Mouse (Mus musculus) urinary bladder, postnatal 10 days (tissue): ENCODE data around the gene Elmo2.

Experiments
- DNase-seq: peaks from one replicate; pipeline ENCODE4 v3.0.0; 2022; ENCODE audit warnings: low spot score

Elmo2 gene

DNA sequence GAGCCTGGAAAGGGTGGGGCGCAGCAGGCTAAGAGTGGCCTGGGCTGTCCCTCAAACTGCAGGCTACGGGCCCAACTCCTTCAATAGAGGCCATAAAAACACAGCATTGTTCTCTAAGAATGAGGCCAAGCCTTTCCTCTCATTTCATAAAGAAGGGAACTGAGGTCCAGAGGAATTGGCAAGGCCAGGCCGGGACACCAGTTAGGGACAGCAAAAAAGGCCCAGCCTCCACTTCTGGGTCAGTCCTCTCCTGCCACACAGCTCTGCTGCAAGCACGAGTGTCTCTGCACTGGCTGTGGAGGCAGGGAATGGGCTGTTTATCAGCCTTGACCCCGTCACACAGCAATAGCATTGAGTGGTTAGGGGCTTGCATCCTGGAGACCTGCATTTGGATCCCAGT, 2.8 kb downstream of the Elmo2 start:
- no peak for DNase-seq

DNA sequence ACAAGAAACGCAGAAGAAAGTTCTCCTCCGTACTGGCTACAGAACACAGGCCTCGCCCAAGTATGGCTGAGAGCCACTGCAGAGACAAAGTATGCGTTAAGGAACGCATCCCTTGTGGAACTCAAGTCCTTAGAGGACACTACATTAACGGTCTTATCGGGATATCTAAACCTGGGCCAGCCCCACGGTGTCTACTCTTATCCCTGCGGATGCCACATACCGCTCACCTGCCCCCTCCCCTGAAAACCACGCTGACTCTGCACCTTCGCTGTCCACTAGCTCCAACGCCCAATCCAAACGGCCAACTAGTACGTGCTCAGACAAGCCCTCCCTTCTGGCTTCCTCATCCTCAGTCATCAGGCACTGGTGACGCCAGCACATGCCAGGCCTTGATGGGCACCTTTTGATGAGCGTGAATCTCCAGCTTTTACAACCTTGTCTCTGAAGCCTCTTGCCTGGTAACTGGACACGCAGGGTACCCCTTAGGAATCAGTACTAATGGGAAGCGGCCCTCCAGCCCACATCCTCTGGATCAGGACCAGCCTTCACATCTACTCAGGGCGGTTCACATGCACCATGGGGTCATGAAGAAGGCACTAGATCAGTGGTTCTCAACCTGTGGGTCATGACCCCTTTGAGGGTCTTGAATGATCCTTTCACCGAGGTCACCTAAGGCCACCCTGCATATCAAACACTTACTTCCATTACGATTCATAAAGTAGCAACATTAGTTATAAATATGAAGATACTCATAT, 4.1 kb downstream of the Elmo2 start:
- no peak for DNase-seq

DNA sequence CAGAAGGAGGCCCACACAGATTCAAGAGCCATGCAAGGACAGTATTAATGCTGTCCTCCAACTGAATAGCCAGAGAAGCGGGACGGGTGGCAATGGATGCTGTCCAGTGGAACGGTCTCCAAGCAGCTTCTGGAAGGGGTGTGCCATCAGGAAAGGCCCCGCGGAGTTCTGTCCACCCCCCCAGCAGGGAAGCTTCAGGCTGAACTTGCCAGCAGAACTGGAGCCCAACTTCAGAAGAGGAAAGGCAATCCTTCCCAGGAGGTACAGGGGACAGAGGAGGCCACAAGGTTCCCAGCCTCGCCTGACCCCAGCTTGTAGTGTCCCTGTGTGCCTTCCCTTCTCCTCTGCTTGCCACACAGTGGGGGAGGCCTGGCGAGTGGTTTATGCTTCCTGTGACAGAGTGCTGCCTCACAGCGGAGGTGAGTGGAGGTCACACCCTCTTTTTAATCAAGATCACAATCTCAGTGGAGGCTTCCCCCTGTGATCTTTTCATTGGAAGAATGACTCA, 4.8 kb downstream of the Elmo2 start:
- DNase-seq = no peak

DNA sequence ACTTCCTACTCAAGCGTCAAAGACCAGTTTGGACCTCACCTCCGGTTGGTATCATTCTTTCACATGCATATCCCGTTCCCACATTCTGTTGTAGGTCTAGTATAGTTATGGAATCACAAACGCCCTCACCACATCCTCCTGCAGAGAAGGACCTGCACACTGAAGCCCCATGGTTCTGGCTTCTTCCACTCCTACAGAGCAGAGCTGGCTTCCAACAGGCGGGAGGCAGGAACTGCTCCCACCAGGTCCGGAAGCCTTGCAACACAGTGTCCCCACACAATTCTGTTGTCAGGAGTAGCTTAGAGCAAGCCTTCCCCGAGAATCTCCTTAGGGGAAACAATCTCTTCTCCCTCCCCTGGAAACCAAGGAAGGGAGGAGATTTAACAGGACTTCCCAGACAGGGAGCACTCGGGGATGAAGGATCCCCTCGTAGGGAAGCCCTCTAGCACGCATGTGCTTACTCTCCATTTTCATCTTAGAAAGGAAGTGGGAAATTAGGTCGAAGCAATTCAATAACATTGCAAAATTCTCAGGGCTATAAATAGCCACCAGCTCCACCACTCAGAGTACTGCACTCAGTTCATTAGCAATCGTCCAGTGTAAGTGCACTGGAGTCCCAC, 5.6 kb downstream of the Elmo2 start:
- no peak for DNase-seq

DNA sequence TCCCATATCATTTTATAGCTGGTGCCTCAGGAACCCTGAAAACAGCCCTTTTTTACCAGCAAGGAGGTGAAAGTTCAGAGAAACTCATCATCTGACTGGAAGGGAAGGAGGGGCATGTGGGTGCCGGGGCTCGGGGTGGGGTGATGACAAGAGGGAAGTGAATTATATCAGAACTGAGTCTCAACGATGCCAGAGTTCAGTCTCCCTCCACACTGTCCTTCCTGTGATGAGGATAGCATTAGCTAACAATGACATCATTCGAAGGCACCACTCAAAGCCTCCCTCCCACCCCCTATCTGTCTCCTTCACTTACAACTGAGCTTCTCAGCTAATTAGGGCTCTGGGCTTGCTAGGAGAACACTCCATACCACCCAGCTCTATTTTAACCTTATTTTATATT, 6.8 kb downstream of the Elmo2 start:
- DNase-seq = no peak

- DNase-seq = no peak
Measured at GRCm38 (mm10) chr2:165318941-165319340, 7.3 kb downstream of the Elmo2 start.

DNA sequence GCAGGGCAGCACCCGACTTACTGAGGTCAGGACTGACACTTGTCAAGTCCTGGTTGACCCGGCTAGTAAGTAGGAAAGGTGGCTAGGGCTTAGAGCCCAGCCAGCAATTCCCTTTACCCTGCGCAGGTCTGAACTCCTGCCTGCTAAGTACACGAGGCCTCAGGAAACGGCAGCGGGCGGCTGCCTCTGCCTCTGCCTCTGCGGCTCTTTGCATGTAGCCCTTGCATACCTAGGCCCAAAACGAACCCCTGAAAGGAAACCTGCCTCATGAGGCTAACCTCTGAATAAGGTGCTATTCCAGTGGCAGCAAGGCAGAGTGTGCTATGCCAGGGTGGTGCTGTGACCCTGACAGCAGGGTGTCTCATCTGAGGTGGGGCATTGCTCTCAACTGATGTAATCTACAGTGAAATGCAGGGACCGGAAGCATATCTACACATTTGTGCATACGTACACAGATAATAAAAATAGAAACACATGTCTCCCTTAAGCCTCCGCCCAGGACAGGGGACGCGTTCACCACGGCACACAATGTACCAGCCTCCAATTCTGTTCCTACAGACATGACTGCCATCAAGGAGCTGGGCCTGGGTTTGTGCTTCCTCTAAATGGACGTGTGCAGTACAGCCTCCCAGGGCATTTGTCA, 8.5 kb downstream of the Elmo2 start:
- no peak for DNase-seq

DNA sequence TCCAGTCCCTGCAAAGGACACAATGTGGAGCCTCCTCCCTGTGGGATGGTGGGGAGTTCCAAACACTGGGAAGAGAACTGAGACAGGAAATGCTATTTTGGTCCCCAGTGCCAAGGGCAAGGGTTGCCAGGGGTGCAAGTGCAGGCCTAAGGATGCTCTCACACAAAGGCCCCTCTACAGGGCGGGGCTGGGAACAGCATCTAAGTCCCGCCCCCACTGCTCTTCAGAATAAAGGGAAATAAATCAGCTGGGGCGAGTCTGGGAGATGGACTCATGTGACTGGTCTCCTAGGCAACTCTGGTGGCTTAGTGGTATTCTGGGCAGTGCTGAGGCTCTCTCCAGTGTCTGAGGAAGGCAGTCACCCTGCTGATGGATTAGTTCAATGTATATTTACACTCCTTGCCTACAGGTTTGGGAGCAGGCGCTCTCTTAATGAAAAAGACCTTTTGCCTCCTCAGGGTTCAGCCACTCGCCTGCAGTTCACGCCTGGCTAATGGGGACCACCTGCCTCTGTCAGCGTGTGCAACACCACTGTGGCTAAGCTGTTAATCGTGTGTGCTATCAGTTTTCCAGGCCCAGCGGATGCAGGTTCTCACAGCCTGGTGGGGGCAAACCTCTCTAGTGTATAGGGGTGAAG, 9.3 kb downstream of the Elmo2 start:
- no peak for DNase-seq

DNA sequence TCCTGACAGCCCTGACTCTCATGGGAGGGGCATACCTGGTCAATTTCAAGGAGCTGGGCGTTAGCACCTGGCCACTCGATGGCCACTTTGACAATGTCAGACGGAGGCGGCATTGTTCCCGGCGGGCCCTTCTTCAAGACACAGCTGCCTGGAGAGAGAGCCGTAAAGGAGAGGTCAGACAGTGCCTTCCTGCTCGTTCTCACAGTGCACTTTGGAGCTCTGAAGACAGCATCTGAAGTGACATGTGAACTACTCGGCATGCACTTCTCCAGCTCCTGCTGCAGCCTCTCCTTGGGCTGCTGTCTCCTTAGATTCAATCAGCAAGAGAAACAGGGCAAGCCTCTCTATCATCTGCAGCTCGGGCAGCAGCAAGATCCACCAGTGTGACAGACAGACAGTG, 10.1 kb downstream of the Elmo2 start:
- no peak for DNase-seq

DNA sequence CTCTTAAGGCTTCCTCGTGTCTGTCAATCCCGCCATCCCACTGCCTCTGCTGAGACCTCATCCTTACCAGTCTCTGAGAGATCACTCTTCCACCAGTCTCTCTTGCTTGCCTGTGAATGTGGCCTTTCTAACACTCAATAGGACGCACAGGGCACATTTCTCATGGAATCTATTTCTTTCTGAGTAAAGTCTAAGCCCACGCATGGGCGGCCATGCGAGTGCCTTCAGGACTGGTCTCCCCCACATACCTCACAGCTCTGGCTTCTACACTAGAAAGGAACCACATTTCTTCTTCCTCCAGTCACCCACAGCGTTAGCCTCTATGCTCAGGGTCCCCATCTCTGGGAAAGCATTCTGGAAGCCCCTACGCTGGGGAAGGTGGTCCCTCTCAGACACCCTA, 12.1 kb downstream of the Elmo2 start:
- DNase-seq = no peak

DNA sequence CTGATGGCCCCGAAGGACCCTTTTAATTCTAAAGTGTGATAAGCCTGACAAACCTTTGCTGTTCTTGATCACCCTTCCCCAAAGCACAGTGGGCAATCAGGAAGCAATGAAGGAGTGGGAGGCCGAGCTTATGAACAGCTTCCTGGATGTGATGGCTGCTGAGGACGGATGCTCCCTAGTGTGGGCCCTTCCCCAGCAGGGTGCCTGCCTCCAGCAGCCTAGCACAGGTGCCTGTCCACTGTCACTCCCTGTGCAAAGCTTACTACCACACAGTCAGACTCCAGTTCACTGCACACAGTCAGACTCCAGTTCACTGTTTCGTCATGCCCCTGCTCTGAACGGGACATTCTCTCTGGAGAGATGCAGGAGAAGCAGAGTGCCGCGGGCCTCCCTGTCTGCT, 13.9 kb downstream of the Elmo2 start:
- DNase-seq = no peak

GRCm38 (mm10) chr2:165311577-165311976, 14.7 kb downstream of the Elmo2 start:
- DNase-seq = no peak

DNA sequence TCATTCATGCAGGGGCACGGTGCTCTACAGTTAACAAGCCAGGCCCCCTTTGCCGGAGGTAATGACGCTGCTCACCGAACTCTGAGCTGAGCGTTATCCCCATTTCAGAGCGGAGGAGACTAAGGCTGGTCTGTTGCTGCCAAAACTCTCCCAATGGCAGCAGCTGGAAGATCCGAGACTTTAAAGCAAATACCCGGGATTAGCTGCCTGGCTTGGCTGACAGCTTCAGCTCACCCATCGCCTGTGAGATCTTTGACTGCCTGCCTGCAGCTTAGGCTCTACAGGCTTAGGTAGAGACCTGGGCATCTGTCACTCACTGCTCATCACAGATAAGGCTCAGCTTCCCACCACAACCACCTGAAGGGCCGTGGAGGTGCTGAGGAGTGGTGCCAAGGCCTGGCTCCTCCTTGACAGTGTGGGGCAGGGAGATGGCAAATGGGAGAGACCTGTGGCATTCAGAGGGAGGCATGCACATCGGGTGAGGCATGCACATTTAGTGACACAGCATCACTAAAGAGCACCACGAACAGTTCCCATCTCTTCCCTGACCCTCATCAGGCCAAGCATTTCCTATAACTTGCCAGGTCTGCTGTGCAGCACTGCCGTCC, 15.4 kb downstream of the Elmo2 start:
- DNase-seq = no peak

DNA sequence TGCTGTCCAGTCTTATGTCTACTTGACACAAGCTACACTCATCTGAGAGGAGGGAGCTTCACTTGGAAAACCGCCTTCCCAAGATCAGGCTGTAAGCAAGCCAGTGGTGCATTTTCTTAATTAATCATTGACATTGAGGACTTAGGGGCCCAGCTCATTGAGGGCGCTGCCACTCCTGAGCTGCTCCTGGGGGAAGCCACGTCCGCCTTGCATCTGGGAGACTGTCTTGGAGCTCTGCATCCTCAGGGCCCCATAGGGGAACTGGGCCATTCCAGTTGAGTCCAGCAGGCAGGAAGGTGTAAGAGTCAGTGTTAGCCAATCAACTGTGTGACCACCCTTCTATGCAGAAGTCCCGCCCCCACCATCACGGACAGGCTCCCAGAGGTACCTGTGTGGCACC, 18.5 kb downstream of the Elmo2 start:
- DNase-seq = no peak

DNA sequence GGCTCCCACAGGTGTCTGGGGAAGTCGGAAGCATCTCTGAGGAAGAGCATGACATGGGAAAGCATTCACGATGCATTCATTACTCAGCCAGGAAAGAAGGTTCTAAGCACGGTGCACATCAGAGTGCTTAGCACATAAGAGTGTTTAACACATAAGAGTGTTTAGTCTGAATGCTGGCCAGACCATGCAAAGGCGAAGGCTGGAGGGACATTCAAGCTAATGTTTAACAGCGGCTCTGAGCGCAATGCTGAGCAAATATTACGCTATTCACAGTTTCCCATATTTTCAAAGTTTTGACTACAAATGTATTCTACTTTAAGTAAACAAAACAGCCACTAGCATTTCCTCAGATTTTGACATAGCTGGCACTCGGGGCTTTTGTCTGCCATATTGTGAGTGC, 20.8 kb downstream of the Elmo2 start:
- DNase-seq = no peak

GRCm38 (mm10) chr2:165304819-165305218, 21.5 kb downstream of the Elmo2 start:
- no peak for DNase-seq

DNA sequence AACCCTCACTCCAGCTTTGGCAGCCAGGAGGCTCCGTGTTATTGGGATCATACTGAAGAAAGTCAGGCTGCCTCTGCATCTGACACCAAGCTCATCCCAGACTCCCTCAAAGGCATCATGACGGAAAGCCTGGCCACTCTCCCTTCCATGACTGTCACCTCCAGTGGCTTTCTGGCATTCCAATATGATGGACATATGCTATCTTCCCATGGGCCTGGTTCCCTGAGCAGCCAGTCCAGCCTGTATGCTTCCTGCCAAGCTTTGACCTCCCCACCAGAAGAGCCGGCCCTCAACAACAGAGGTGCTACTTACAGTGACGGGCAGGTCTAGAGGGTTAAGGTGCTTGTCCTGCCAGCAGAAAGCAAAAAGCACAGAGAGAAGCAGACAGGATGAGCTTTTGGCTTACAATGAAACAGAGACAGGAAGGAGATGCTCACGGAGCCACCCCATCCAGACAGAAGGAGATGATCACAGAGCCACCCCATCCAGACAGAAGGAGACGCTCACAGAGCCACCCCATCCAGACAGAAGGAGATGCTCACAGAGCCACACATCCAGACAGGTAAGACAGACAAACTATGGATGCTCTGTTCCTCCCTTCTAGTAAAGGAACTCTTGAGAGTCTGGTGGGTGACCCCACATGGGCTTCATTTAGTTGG, 22.8 kb downstream of the Elmo2 start:
- no peak for DNase-seq

- no peak for DNase-seq
Measured at GRCm38 (mm10) chr2:165301409-165301808, 24.9 kb downstream of the Elmo2 start.

DNA sequence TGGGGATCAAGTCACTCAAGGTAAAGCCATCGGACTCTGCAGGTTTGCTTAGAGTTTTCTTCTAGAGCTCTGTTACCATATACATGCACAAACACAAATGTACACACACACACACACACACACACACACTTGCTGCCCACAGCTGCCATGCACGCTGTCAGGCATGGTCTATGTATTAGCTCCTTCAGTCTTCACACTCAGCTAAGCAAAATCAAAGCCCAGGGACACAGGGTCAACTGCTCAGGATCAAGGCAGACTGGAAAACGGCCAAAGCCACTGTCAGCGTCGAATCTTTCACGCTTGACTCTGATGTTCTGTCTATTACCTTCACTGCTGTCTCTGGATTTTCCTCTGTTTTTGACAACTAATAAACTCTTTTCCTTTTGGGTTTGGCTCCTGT, 25.4 kb downstream of the Elmo2 start:
- no peak for DNase-seq

DNA sequence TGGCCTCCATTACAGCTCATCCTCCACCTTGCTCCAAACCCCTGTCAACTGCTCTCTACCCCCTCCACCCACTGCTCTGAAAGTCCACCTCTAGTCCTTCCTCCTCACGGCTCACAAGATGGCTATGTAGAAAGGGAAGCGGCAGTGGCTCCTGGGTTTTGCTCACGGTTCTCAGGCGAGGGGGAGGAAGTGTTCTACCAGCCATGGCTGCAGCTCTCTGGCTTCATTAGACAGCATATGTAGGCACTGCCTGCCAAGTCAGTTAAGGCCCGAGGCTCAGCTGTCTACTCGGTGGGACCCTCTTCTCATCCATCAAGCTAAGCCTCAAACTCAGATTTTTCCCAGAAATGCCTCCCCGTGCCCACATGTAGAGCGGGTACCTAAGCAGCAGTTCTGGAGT, 25.9 kb downstream of the Elmo2 start:
- DNase-seq = no peak

DNA sequence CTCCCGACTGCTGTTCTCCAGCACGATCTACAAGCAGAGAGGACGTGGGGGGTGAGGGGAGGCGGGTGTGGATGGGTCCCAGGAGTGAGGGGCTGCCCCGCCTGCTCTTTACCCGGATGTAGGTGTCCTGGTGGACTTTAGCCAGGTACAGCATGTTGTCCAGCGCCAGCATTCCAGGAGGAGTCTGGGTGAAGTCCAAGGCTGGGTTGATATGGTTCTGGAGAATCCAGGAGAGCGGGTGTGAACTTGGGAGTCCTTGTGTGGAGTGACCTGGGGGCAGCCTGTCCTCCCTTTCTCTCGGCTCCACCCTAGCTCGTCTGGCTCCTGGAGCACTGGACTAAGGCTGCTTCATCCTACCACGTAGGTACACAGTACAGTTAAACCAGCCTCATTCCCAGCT, 28.9 kb downstream of the Elmo2 start:
- no peak for DNase-seq

DNA sequence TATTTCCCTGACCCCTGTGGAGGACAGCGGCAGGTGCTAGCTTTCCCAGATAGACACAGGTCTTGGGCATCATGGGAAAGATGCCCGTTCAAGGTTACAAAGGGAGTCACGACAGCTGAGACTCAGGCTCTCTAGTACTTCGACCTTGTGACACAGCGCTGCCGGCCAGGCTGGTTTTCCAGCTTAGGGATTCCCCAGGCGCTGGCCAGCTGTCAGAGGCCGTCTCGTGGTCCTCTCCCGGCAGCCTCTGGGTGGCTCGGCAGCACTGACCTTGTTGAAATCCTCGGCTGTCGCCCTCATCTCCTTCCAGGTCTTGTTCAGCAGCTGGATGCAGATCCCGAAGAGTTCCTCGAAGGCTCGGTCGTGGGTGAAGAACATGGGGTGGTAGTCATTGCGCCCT, 29.7 kb downstream of the Elmo2 start:
- DNase-seq = no peak
